Mouse (Mus musculus): ENCODE results near the gene Mpig6b. TPM values are rescaled to one million over a fixed set of nuclear protein-coding genes. Genes with fewer than 3 reads are reported as not detected.

The Mpig6b gene
- 0.74 and 1.2 TPM in 2 replicates for polyA plus RNA-seq (2014; fragmentation: Nextera tagmentation; extraction: Ambion mirVana)

DNA sequence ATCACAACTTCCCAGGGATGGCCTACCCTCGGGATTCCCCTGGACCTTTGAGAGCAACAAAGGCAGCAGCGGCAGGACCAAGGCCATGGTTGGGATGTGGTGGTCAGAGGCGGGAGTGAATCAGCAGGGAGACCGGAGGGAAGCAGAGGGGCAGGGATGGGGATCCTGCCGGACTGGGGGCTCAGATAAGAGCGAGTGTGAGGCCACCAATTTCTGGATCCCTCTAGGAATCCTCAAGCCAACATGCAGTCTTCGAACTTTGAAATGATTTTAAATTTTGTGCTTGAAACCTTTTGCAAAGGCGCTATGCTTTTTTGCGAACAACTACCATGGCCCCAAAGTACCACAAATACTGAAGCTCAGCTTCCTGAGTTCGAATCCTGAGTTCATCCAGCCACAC lies at the start of gene Mpig6b:
TSS of gene Mpig6b (minus strand) at position 101 of the 400 bp plus-strand sequence.
- H3K9ac ChIP-seq (replicated peaks; ENCODE audit: low read length), result peak within 1 kb of the TSS; percentile 46
- no peak for DNase-seq (ENCODE audit: low spot score)
- no peak within 1 kb of the TSS for H3K27ac ChIP-seq (replicated peaks; ENCODE audit: low read depth, low read length)
- H3K4me1 ChIP-seq (ENCODE audit: control insufficient read depth, insufficient read depth, low read length), result peaks cover 4% of the 10 kb centered on the region; the same call in 1 of the 2 replicates
- peaks cover 14% of the 10 kb centered on the region for H3K27me3 ChIP-seq (ENCODE audit: control insufficient read depth, insufficient read depth, low read length)
- ATAC-seq (replicated peaks; ENCODE audit: insufficient number of reproducible peaks, low FRiP score, low TSS enrichment, low read depth), result no peak
- no peaks in the 10 kb centered on the region for H3K9me3 ChIP-seq (replicated peaks; ENCODE audit: control insufficient read depth, low read length)
- H3K4me2 ChIP-seq (ENCODE audit: low read depth, low read length), result peak within 1 kb of the TSS; percentile 60
- H3K36me3 ChIP-seq (replicated peaks; ENCODE audit: control insufficient read depth, insufficient read depth, low read depth, low read length), result peaks cover 6% of the 10 kb centered on the region
- 44% methylated on average over 10 of the region's 10 CpGs for WGBS
- H3K4me3 ChIP-seq (ENCODE audit: low read depth, low read length), result peak within 1 kb of the TSS; percentile 27

DNA sequence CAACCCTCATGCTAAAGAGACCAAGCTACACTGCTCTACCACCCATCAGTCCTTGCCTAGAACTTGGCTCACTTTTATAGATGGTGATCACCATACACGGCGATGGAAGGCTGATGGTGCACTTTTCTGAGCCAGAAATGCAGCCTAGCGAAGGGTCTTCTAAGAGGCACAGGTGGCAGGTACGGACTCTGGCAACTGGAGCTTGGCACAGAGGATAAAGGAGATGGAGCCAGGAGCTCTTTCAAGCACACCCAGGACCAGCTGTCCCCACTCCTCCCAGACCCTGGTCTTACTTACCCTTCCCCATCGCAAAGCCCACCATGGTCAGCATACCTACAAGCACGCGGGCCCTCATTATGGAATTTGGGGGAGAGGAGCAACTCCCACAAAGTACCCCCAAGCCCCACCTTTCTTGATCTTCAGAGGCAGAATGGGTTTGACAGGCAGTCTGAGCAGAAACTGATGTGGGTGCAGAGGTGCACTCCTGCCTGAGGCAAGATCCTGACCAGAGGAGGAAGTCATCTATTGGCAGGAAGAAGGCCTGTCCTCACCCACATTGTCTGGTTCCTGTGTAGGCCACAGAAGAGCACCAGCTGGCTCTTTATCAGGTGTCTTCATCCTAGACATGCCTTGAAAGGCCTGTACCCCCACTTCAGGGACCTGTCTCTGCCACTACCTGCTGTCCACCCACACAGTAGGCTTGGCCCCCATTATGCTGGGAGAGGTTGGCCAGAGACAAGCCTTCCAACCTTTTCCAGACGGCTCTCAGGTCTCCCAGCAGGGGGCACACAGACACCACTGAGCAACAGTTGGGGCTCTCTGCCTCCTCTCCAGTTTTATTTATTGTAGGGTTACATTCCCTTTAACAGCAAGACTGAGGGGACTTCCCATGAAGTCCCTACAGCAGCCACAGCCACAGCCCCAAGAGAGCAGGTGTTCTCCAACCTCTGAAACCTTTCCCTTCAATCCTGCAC lies 49.3 kb upstream of the Mpig6b start, which contains the start of gene Ly6g5b:
TSS of gene Ly6g5b (minus strand) at position 383 of the 974 bp plus-strand sequence.
- no peak within 1 kb of the TSS for H3K4me3 ChIP-seq (ENCODE audit: low read depth, low read length)
- ATAC-seq (replicated peaks; ENCODE audit: insufficient number of reproducible peaks, low FRiP score, low TSS enrichment, low read depth), result no peak
- H3K27me3 ChIP-seq (ENCODE audit: control insufficient read depth, insufficient read depth, low read length), result no peaks in the 10 kb centered on the region
- no peaks in the 10 kb centered on the region for H3K9me3 ChIP-seq (replicated peaks; ENCODE audit: control insufficient read depth, low read length)
- peak; percentile 30 for DNase-seq (ENCODE audit: low spot score)
- H3K27ac ChIP-seq (replicated peaks; ENCODE audit: low read depth, low read length), result no peak within 1 kb of the TSS
- H3K4me2 ChIP-seq (ENCODE audit: low read depth, low read length), result no peak within 1 kb of the TSS
- H3K36me3 ChIP-seq (replicated peaks; ENCODE audit: control insufficient read depth, insufficient read depth, low read depth, low read length), result peaks cover 15% of the 10 kb centered on the region
- 84% methylated on average over 8 of the region's 8 CpGs for WGBS
- H3K9ac ChIP-seq (replicated peaks; ENCODE audit: low read length), result no peak within 1 kb of the TSS
- H3K4me1 ChIP-seq (ENCODE audit: control insufficient read depth, insufficient read depth, low read length), result peaks cover 2% of the 10 kb centered on the region; the same call in 1 of the 2 replicates

DNA sequence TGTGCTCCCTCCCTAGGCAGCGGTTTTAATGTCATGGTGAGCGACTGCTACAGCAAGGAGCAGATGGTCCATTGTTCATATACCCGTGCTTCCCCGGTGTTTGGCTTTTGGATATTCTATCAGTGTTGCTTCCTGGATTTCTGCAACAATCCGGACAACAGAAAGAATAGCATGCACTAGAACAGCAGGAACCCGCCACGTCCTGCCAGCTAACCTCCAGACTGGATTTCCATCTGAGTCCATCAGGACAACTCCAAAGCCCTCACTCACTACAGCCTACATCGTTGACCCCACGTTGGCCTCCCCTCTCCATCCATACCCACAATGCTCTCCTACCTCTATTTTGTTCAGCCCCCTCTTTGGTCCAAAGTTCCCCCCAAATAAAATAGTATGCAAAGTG lies 45.8 kb upstream of the Mpig6b start:
- no peaks in the 10 kb centered on the region for H3K4me1 ChIP-seq (ENCODE audit: control insufficient read depth, insufficient read depth, low read length)
- no peak overlapping the region for H3K27ac ChIP-seq (replicated peaks; ENCODE audit: low read depth, low read length)
- H3K36me3 ChIP-seq (replicated peaks; ENCODE audit: control insufficient read depth, insufficient read depth, low read depth, low read length), result peaks cover 4% of the 10 kb centered on the region
- 83% methylated on average over 9 of the region's 9 CpGs for WGBS
- ATAC-seq (replicated peaks; ENCODE audit: insufficient number of reproducible peaks, low FRiP score, low TSS enrichment, low read depth) (no peak), DNase-seq (ENCODE audit: low spot score) (no peak)
- H3K9me3 ChIP-seq (replicated peaks; ENCODE audit: control insufficient read depth, low read length), result no peaks in the 10 kb centered on the region
- no peaks in the 10 kb centered on the region for H3K27me3 ChIP-seq (ENCODE audit: control insufficient read depth, insufficient read depth, low read length)
- H3K9ac ChIP-seq (replicated peaks; ENCODE audit: low read length), result no peak overlapping the region
- no peak overlapping the region for H3K4me3 ChIP-seq (ENCODE audit: low read depth, low read length)
- no peak overlapping the region for H3K4me2 ChIP-seq (ENCODE audit: low read depth, low read length)

DNA sequence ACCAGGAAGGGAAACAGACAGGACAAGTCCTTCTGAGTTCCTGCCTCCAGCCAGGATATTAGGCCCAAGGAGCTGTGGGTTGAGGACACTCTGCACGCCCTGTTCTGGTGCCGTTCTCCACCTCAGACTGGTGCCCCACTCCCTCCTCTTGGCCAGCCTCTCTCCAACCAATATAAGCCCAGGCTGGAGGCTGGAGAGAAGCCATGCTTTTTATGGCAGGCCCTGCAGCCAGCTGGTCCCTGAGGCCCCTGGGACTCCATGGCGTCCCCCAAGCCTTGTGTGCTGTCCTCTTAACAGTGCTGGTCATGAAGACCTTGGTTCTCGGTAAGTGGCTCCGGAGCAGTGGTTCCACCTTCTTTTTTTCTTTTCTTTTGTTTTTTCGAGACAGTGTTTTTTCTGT lies 42.1 kb upstream of the Mpig6b start, which contains the start of gene Ly6g5c:
TSS of gene Ly6g5c (plus strand) at position 183 of the 400 bp plus-strand sequence.
- Histone ChIP-seq H3K4me3 (ENCODE audit: low read depth, low read length) (no peak within 1 kb of the TSS), H3K4me2 (ENCODE audit: low read depth, low read length) (no peak within 1 kb of the TSS), H3K9ac (replicated peaks; ENCODE audit: low read length) (no peak within 1 kb of the TSS), H3K27me3 (ENCODE audit: control insufficient read depth, insufficient read depth, low read length) (no peaks in the 10 kb centered on the region), H3K9me3 (replicated peaks; ENCODE audit: control insufficient read depth, low read length) (no peaks in the 10 kb centered on the region), H3K4me1 (ENCODE audit: control insufficient read depth, insufficient read depth, low read length) (no peaks in the 10 kb centered on the region), H3K27ac (replicated peaks; ENCODE audit: low read depth, low read length) (no peak within 1 kb of the TSS), H3K36me3 (replicated peaks; ENCODE audit: control insufficient read depth, insufficient read depth, low read depth, low read length) (no peaks in the 10 kb centered on the region)
- 92% methylated on average over 6 of the region's 6 CpGs for WGBS
- ATAC-seq (replicated peaks; ENCODE audit: insufficient number of reproducible peaks, low FRiP score, low TSS enrichment, low read depth), result no peak; the same call in 1 of the 2 replicates
- DNase-seq (ENCODE audit: low spot score), result no peak

DNA sequence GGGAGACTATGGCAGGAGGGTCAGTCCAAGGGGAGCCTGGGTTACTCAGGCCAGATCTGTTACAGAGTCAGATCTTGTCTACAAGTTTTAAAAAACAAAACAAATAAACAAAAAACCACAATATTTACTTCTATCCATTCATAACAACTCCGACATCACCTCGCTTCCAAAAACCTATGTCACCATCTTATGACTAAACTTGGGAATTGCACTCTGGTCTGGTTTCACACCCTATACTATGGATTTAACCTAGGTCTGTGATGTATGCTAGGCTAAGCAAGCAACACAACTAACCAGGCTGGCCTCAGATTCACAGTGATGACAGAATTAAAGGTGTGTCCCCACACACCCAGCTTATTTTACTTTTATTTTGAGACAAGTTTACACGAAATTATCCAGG lies 40.5 kb upstream of the Mpig6b start:
- no peak overlapping the region for H3K4me3 ChIP-seq (ENCODE audit: low read depth, low read length)
- no peak overlapping the region; the same call in 1 of the 2 replicates for H3K4me2 ChIP-seq (ENCODE audit: low read depth, low read length)

DNA sequence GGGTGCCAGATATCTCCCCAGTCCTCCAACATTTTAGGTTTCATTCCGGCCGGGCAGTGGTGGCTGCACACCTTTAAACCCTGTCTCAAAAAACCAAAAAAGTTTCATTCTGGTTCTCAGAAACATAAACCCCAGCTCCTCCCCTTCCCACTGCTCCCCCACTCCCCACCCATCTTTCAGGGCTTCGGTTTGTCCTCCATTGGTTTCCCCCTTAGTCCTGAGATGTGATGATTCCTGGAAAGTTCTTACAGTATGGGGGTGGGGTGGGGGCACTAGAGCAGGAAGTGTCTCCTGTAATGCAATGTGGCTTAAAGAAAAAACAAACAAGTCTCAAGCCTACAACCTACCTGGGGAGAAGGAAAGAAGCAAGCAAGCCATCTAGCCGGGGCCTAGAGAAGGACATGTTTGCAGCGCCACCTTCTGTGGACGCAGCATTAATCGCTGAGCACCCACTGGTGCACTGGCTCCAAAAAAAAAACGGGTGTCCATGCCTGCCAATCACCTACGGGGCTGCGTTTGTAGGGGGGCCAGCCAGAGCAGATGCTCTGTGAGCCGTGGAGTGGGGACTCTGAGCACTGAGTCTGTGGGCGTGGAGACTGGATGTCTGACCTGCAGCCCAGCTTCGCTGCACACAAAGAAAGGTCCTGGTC lies 39.9 kb upstream of the Mpig6b start:
- H3K9me3 ChIP-seq (replicated peaks; ENCODE audit: control insufficient read depth, low read length), result no peaks in the 10 kb centered on the region
- H3K4me3 ChIP-seq (ENCODE audit: low read depth, low read length), result no peak overlapping the region
- DNase-seq (ENCODE audit: low spot score), result peak; percentile 48
- no peaks in the 10 kb centered on the region for H3K27me3 ChIP-seq (ENCODE audit: control insufficient read depth, insufficient read depth, low read length)
- peak overlapping the region; percentile 19 for H3K4me2 ChIP-seq (ENCODE audit: low read depth, low read length)
- ATAC-seq (replicated peaks; ENCODE audit: insufficient number of reproducible peaks, low FRiP score, low TSS enrichment, low read depth), result no peak
- H3K27ac ChIP-seq (replicated peaks; ENCODE audit: low read depth, low read length), result no peak overlapping the region
- H3K9ac ChIP-seq (replicated peaks; ENCODE audit: low read length), result peak overlapping the region; percentile 54
- 22% methylated on average over 13 of the region's 13 CpGs for WGBS
- peaks cover 2% of the 10 kb centered on the region; the same call in 1 of the 2 replicates for H3K36me3 ChIP-seq (replicated peaks; ENCODE audit: control insufficient read depth, insufficient read depth, low read depth, low read length)
- H3K4me1 ChIP-seq (ENCODE audit: control insufficient read depth, insufficient read depth, low read length), result no peaks in the 10 kb centered on the region

More for the DNA sequence above, 40.5 kb upstream of the Mpig6b start:
- H3K27ac ChIP-seq (replicated peaks; ENCODE audit: low read depth, low read length), result no peak overlapping the region
- no peaks in the 10 kb centered on the region for H3K36me3 ChIP-seq (replicated peaks; ENCODE audit: control insufficient read depth, insufficient read depth, low read depth, low read length)
- ATAC-seq (replicated peaks; ENCODE audit: insufficient number of reproducible peaks, low FRiP score, low TSS enrichment, low read depth) (no peak), DNase-seq (ENCODE audit: low spot score) (no peak)
- H3K27me3 ChIP-seq (ENCODE audit: control insufficient read depth, insufficient read depth, low read length), result no peaks in the 10 kb centered on the region
- no peaks in the 10 kb centered on the region for H3K9me3 ChIP-seq (replicated peaks; ENCODE audit: control insufficient read depth, low read length)
- WGBS, result 71% methylated on average over 3 of the region's 3 CpGs
- H3K4me1 ChIP-seq (ENCODE audit: control insufficient read depth, insufficient read depth, low read length), result no peaks in the 10 kb centered on the region
- H3K9ac ChIP-seq (replicated peaks; ENCODE audit: low read length), result no peak overlapping the region

DNA sequence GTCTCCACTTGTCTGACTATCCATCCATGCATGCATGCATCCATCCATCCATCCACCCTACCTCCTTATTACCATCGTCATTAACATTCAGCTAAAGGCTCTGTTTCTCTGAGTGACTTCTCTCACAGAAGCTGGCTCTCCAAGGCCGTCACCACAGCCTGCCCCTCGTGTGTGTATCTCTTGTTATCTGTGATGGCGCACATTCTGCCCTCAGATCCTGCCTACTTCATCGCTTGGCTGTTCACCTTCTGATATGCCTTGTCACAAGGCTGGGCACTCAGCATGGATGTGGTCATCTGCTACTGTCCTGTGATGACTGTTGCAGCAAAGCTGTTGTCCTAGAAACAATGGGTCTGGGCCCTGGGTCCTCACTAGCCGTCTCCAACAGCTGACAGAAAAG lies 38.8 kb upstream of the Mpig6b start:
- Histone ChIP-seq H3K27ac (replicated peaks; ENCODE audit: low read depth, low read length) (no peak overlapping the region), H3K4me2 (ENCODE audit: low read depth, low read length) (no peak overlapping the region), H3K4me3 (ENCODE audit: low read depth, low read length) (no peak overlapping the region), H3K27me3 (ENCODE audit: control insufficient read depth, insufficient read depth, low read length) (no peaks in the 10 kb centered on the region), H3K9ac (replicated peaks; ENCODE audit: low read length) (no peak overlapping the region), H3K4me1 (ENCODE audit: control insufficient read depth, insufficient read depth, low read length) (no peaks in the 10 kb centered on the region), H3K36me3 (replicated peaks; ENCODE audit: control insufficient read depth, insufficient read depth, low read depth, low read length) (peaks cover 2% of the 10 kb centered on the region; the same call in 1 of the 2 replicates), H3K9me3 (replicated peaks; ENCODE audit: control insufficient read depth, low read length) (no peaks in the 10 kb centered on the region)
- 83% methylated on average over 6 of the region's 6 CpGs for WGBS
- DNase-seq (ENCODE audit: low spot score), result no peak
- ATAC-seq (replicated peaks; ENCODE audit: insufficient number of reproducible peaks, low FRiP score, low TSS enrichment, low read depth), result no peak

Data from embryonic facial prominence, embryonic 11.5 days (tissue).